Mouse (Mus musculus): Measurements from ENCODE around the gene Dbf4. TPM values are rescaled to one million over a fixed set of nuclear protein-coding genes. Genes with fewer than 3 reads are reported as not detected.

Dbf4 gene
- total RNA-seq, 2 experiments from 2014 or later, result 1.8 to 2.1 TPM

DNA sequence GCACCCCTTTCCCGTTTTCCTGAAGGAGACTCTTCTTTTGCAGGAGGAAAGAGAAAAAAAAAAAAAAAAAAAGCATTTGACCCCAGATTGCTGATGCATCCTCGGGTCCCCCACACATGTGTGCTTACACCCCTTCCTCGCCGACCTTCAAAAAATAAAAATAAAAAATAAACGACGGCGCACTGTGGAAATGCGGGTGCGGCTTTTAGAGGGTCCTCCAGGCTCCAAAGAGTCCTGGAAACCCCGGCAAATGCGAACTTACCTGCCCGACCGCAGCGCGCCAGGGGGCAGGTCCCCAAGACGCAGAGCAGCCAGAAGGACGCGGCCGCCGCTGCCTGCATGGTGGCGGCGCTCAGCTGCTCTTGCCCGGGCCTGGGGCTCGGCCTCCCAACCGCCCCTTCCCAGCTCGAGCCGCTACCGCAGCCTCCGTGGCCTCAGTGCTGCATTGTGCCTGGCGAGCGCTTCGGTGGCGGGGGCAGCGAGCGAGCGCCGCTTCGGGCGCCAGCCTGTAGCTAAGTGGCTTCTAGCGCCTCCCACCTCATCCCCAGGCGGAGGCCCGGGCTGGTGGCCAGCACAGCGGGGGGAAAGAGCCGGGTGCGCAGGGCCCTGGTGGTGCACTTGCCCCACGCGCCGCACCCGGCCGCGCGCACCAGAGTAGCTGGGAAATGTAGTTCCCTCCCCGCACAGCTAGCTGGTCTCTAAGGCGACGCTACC, 54.7 kb downstream of the Dbf4 start, which contains the start of gene Adam22:
Gene Adam22, minus strand, starts transcription at position 547 of the 714 bp plus-strand sequence.
- peak; percentile 92 to 96 for DNase-seq (ENCODE audit: low spot score in 2 of 2)

DNA sequence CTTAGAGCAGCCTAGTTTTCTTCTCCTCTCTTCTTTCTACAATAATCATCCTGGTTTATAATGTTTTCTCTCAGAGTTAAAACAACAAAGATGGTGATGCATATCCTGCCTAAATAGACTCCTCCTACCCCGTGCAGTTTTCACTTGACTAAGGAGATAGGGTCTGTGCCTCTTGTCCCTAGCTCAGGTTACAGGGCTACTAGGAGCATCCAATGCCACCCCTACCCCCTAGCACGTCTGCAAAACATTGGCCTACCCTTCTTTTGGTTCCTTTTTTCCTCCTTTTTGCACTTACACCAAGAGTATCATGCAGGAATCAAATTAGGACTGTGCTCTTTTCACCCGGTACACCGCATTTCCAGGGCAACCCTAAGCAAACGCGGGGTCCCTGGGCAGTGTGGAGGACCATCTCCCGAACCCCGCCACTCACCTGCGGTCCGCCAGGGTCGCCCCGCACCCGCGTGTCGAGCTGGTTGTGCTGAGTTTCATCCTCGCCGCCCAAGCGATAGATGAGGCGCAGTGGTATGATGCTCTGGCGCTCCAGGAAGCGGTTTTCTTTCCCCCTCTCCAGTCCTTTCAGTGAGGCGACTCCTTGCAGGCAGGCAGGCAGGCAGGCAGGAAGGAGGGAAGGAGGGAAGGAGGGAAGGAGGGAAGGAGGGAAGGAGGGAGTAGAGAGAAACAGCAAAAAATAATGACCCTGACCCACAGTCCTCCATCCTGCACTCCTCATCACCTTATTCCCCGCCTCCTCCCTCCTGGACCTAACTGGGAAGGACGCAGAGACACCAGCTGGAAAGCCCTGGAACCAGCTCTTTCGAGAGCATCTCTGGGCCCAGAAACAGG, 55.5 kb downstream of the Dbf4 start:
- DNase-seq (ENCODE audit: low spot score in 2 of 2), result peak; percentile 43 to 48

DNA sequence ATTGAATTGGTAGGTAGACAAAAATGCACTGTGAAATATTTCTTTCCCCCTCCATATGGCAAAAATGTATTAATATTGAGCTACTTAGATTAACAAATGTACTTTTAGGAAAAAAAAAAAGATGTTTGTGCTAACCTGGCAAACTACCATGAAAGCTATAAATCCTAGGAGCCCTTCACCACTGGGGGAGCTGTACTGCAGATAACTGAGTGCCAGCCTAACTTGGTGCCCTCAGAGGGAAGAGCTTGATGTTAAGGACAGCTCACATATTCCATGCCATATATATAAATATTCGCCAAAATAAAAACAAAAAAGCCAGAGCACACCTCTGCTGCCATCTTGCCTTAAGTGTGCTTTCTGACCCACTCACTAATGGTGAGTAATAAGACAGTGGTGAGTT, 60.2 kb downstream of the Dbf4 start:
- DNase-seq (ENCODE audit: low spot score in 2 of 2), result peak in 1 of 2 experiments; percentile 33

DNA sequence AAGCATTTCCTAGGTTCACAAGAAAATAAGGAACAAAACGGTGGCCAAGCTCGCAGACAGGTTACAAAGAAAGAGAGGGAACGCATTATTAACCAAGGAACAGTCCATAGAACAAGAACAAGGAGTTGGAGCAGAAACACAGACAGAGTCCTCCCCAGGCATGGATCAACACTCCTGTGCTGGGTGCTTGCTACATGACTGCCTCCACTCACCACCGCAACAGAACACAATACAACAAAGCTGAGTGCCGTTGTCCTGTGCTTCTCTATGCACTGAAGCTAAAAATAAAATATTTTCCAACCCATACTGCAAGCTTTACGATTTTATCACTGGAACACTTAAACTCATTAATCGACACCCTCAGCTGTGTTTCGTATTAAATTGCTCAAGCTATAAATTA, 64.8 kb downstream of the Dbf4 start:
- DNase-seq (ENCODE audit: low spot score in 2 of 2), result no peak

DNA sequence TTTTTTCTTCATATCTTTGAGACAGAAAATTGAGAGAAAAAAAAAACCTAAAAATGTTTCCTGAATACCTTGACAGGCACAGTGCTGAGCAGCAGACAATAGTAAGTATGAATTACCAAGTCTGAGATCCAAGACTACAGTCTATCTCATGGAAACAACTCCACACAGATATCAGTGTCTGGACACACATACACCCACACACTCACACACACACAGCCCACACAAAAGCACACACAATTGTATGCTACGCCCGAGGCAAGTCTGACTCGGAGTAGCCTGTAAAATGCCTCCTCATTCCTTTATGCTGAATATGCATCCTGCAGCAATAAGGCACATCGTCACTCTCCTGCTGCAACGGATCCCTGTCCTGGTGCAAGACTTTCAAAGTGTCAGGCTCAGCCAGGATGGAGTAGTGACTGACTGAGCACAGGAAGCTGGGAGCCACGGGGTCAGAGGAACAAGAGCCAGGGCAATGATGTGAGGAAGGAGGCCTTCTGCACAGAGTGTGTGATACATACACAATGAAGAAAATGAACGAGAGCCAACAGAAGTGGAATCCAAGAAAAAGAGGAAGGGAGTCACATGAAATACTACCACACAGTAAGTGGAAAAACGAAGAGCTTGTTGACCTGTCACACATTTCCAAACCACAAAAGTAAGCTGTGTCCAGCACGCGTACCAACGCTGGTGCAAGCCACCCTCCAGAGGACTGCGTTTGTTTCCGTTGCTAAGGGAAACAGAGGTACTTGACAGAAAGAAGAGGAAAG, 65.4 kb downstream of the Dbf4 start:
- DNase-seq (ENCODE audit: low spot score in 2 of 2), result no peak

DNA sequence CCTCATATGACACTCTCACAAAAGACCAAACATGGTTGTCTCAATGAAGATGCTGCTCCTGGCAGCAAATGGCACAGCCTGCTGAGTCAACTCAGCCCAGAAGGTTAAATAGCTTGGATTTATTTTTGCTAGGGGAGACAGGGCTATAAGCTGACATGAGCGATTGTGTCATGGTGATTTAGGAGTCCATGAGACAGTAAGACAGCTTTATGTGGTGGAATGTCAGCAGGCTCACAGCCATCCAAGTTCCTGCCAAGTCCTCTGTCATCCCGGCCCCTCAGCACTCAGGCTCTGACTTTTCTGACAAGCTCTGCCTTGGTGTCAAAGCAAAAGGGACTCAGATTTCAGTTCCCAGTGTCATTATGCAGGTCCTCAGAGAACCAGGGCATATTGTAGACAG, 66.2 kb downstream of the Dbf4 start:
- no peak for DNase-seq (ENCODE audit: low spot score in 2 of 2)

DNA sequence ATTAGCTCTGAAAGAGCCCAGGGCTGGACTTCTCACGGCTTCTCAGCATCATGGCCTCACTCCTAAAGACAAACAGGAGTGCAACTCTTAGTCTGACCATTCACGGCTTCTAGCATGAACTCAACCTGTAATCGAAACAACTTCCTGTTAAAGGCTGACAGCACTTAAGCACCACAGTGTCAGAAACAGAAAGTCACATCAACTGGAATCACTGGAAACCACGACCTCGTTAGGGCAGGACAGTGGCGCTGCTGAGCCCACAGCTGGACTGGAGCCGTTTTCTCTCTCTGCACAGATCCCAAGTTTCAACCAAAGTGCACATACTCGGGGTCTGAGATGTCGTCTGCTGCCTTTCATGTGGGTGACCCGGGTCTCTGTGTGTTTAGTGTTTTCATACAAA, 73.0 kb downstream of the Dbf4 start:
- no peak for DNase-seq (ENCODE audit: low spot score in 2 of 2)

Other genes with a start within 250 kb of the Dbf4 start
- gene Adam22, start 54.6 kb downstream of the Dbf4 start, total RNA-seq (2021), result 100 to 1,000 TPM; 205 to 208 TPM
- 10 to 100 TPM; 11.7 TPM for gene Slc25a40, start 134 bp upstream of the Dbf4 start, total RNA-seq (2021)
- gene Rundc3b, start 200.2 kb upstream of the Dbf4 start, total RNA-seq (2021), result 10 to 100 TPM; 32.2 to 34.4 TPM
- 10 to 100 TPM; 15.3 to 19.5 TPM for gene Abcb1a, start 237.4 kb upstream of the Dbf4 start, total RNA-seq (2021)